Mouse (Mus musculus) liver, postnatal 0 days (tissue): ENCODE measurements at regions not wholly inside any gene's neighbourhood (a gene's known extent, or its start where the extent isn't known, plus 50 kb on each side); places are given as distances from the start of the nearest gene placed in this dataset.

Experiments
- ATAC-seq: fragments of 200-750 bp; cut with Nextera tagmentation; 2 replicates; pipeline ENCODE4 v1.8.0; 2017; ENCODE audit warnings: mild to moderate bottlenecking, moderate library complexity
- DNase-seq: peaks from one replicate; pipeline ENCODE4 v3.0.0-alpha.2; 2016
- H3K27ac ChIP-seq: fragments of 300-500 bp; sonication (generic); 2 replicates; pipeline ENCODE4 v1.5.1; 2014; ENCODE audit warnings: antibody characterized with exemption, moderate library complexity, mild to moderate bottlenecking, low read depth
- H3K27me3 ChIP-seq: fragments of 300-500 bp; sonication (generic); 2 replicates; pipeline ENCODE4 v1.6.1; 2014; ENCODE audit warnings: low read length, control low read depth, mixed read lengths; ENCODE audit not compliant: insufficient read depth
- H3K36me3 ChIP-seq: fragments of 300-500 bp; sonication (generic); replicated peaks from 2 replicates; pipeline ENCODE4 v1.6.1; 2014; ENCODE audit warnings: mild to moderate bottlenecking, control low read depth, low read length, moderate library complexity, mixed read lengths; ENCODE audit not compliant: insufficient read depth
- H3K4me1 ChIP-seq: fragments of 300-500 bp; sonication (generic); 2 replicates; pipeline ENCODE4 v1.6.1; 2014; ENCODE audit warnings: antibody characterized with exemption, mild to moderate bottlenecking, control low read depth; ENCODE audit not compliant: insufficient read depth
- H3K4me2 ChIP-seq: fragments of 300-500 bp; sonication (generic); 2 replicates; pipeline ENCODE4 v1.6.1; 2014; ENCODE audit warnings: low read depth, mild to moderate bottlenecking, low read length, moderate library complexity, mixed read lengths
- H3K4me3 ChIP-seq: fragments of 300-500 bp; sonication (generic); 2 replicates; pipeline ENCODE4 v1.5.1; 2014; ENCODE audit warnings: low read depth, low read length
- H3K9ac ChIP-seq: fragments of 300-500 bp; sonication (generic); replicated peaks from 2 replicates; pipeline ENCODE4 v1.6.1; 2014; ENCODE audit warnings: mild to moderate bottlenecking, moderate library complexity
- H3K9me3 ChIP-seq: fragments of 300-500 bp; sonication (generic); 2 replicates; pipeline ENCODE4 v1.6.1; 2016; ENCODE audit warnings: mild to moderate bottlenecking, control low read depth, low read length, mixed read lengths
- CTCF ChIP-seq: sonication (generic); IDR thresholded peaks from 2 replicates; pipeline ENCODE4 v1.5.1; 2016; ENCODE audit warnings: antibody characterized with exemption, low read depth
- EP300 ChIP-seq: IDR thresholded peaks from 2 replicates; pipeline ENCODE4 v1.6.1; 2016; ENCODE audit warnings: antibody characterized with exemption, low read depth, mild to moderate bottlenecking
- WGBS: fragments of 180-500 bp; shearing (Covaris S2); extraction: QIAGEN DNeasy Blood & Tissue Kit; methylation state at CpG from one replicate; pipeline ENCODE4 v1.1.7; 2014; ENCODE audit not compliant: insufficient replicate concordance; 5-methylcytosine and 5-hydroxymethylcytosine counted together

- no peak for ATAC-seq
- Histone ChIP-seq H3K4me2 (no peak overlapping the region), H3K27ac (no peak overlapping the region), H3K27me3 (no peaks in the 10 kb centered on the region), H3K4me1 (no peaks in the 10 kb centered on the region), H3K9me3 (no peaks in the 10 kb centered on the region), H3K36me3 (no peaks in the 10 kb centered on the region), H3K9ac (no peak overlapping the region), H3K4me3 (no peak overlapping the region)
- TF ChIP-seq EP300 (no peak), CTCF (no peak)
- DNase-seq, result no peak
- WGBS, result 74% methylated on average over 15 of the region's 15 CpGs
Measured at GRCm38 (mm10) chr19:15583782-15584693, 363.1 kb downstream of the Psat1 start.

- Histone ChIP-seq H3K27ac (no peak overlapping the region), H3K4me1 (no peaks in the 10 kb centered on the region), H3K9ac (no peak overlapping the region), H3K9me3 (no peaks in the 10 kb centered on the region), H3K36me3 (no peaks in the 10 kb centered on the region), H3K4me3 (no peak overlapping the region), H3K27me3 (no peaks in the 10 kb centered on the region), H3K4me2 (no peak overlapping the region)
- no peak for DNase-seq
- TF ChIP-seq CTCF, result no peak
- TF ChIP-seq EP300, result no peak
- WGBS, result 73% methylated on average over 8 of the region's 8 CpGs
- no peak for ATAC-seq
Measured at GRCm38 (mm10) chr19:15583106-15583781, 363.9 kb downstream of the Psat1 start.

GRCm38 (mm10) chr19:15571204-15571603 lies 375.9 kb downstream of the Psat1 start:
- Histone ChIP-seq H3K4me1 (no peaks in the 10 kb centered on the region), H3K9ac (no peak overlapping the region), H3K36me3 (no peaks in the 10 kb centered on the region), H3K9me3 (no peaks in the 10 kb centered on the region), H3K27ac (no peak overlapping the region), H3K27me3 (no peaks in the 10 kb centered on the region), H3K4me3 (no peak overlapping the region), H3K4me2 (no peak overlapping the region)
- DNase-seq (no peak), ATAC-seq (no peak)
- no peak for TF ChIP-seq EP300
- TF ChIP-seq CTCF, result no peak
- WGBS, result 76% methylated on average over 9 of the region's 9 CpGs

- TF ChIP-seq CTCF (no peak), EP300 (no peak)
- H3K36me3 ChIP-seq, result no peaks in the 10 kb centered on the region
Measured at GRCm38 (mm10) chr19:15561511-15561910, 385.6 kb downstream of the Psat1 start.

GRCm38 (mm10) chr19:15553953-15554352 lies 393.2 kb downstream of the Psat1 start:
- H3K9me3 ChIP-seq, result no peaks in the 10 kb centered on the region
- H3K4me3 ChIP-seq, result no peak overlapping the region
- H3K36me3 ChIP-seq, result no peaks in the 10 kb centered on the region
- no peaks in the 10 kb centered on the region for H3K27me3 ChIP-seq
- H3K4me1 ChIP-seq, result no peaks in the 10 kb centered on the region
- ATAC-seq (no peak), DNase-seq (no peak)
- 81% methylated on average over 8 of the region's 8 CpGs for WGBS
- no peak overlapping the region for H3K4me2 ChIP-seq
- no peak overlapping the region for H3K9ac ChIP-seq
- TF ChIP-seq CTCF (no peak), EP300 (no peak)
- no peak overlapping the region for H3K27ac ChIP-seq

More at GRCm38 (mm10) chr19:15561511-15561910, 385.6 kb downstream of the Psat1 start:
- H3K4me2 ChIP-seq, result no peak overlapping the region
- H3K27ac ChIP-seq, result no peak overlapping the region
- H3K27me3 ChIP-seq, result no peaks in the 10 kb centered on the region
- no peak for ATAC-seq
- no peaks in the 10 kb centered on the region for H3K4me1 ChIP-seq
- 76% methylated on average over 5 of the region's 5 CpGs for WGBS
- no peaks in the 10 kb centered on the region for H3K9me3 ChIP-seq
- no peak overlapping the region for H3K4me3 ChIP-seq
- no peak overlapping the region for H3K9ac ChIP-seq
- no peak for DNase-seq

- DNase-seq (no peak), ATAC-seq (no peak)
- H3K9ac ChIP-seq, result no peak overlapping the region
- H3K4me3 ChIP-seq, result no peak overlapping the region
- no peaks in the 10 kb centered on the region for H3K36me3 ChIP-seq
- TF ChIP-seq CTCF, result no peak
- no peak for TF ChIP-seq EP300
- no peak overlapping the region for H3K4me2 ChIP-seq
- WGBS, result 47% methylated on average over 3 of the region's 3 CpGs
- no peaks in the 10 kb centered on the region for H3K4me1 ChIP-seq
- no peak overlapping the region for H3K27ac ChIP-seq
- no peaks in the 10 kb centered on the region for H3K9me3 ChIP-seq
- H3K27me3 ChIP-seq, result no peaks in the 10 kb centered on the region
Measured at GRCm38 (mm10) chr19:15517853-15518252, 429.3 kb downstream of the Psat1 start.
